Mouse (Mus musculus) adipose tissue, adult 10 weeks (tissue): ENCODE data around the gene Faiml. TPM values are rescaled to one million over a fixed set of nuclear protein-coding genes. Genes with fewer than 3 reads are reported as not detected.

Experiments
- polyA plus RNA-seq: library from polyadenylated mRNA; stranded (reverse); fragments of 350-450 nt; fragmentation: Illumina TruSeq; extraction: RNeasy Lipid Tissue Mini Kit (QIAGEN cat#74804); gene quantifications from one replicate; pipeline ENCODE4 v1.2.3, GENCODE M21; 2014; ENCODE audit warnings: low read depth, low replicate concordance

The Faiml gene
- polyA plus RNA-seq, result not detected

GRCm38 (mm10) chr9:99237139-99237538 is at the start of gene Faiml:
Faiml (minus strand) TSS chr9:99237239.

DNA sequence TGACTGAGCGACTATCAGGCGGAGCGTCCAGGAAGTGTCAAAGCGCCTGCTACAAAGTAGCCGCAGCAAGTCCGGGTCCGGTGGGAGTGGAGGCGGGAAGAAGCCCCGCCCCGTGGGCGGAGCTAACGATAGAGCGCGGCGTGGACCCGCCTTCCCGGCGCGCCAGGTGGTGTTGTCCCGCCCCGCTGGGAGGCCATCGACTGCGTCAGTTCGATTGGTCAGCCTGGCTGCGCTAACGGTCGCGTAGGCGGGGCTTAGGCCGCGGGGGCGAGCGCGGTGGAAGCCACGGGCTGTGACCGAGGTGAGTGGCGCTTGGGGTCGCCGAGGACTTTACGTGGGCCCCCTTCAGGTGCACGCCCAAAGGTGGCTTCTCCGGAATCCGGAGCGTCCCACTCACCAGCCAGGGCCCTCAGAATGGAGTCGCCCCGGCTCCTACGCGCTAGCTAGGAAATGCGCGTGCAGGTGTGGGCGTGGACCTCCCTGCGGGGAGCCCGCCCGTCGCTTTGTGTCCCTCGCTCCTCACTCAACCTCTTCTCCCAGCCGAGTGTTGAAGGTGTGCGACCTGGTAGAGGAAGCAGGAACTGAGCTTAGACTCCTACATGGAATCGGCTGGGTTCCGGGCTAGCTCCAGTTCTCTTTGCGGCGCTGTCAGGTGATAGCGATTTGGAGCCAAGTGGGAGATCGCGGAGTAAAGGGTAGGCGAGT is 6.3 kb upstream of the Faiml start, which contains the start of gene Cep70:
Gene Cep70, plus strand, starts transcription at position 178 of the 705 bp plus-strand sequence.

Other genes with a start within 250 kb of the Faiml start
- gene Gm1123, start 201.5 kb downstream of the Faiml start, polyA plus RNA-seq, result not detected
- gene Pik3cb, start 96.6 kb downstream of the Faiml start, polyA plus RNA-seq, result 12.1 TPM
- gene Cep70, start 6.1 kb upstream of the Faiml start, polyA plus RNA-seq, result 26.6 TPM
- 14.6 TPM for gene Esyt3, start 121.3 kb upstream of the Faiml start, polyA plus RNA-seq
- 18.5 TPM for gene Mras, start 200.1 kb upstream of the Faiml start, polyA plus RNA-seq
- gene Nme9, start 214.2 kb upstream of the Faiml start, polyA plus RNA-seq, result 4.7 TPM